Mouse (Mus musculus) limb, embryonic 11.5 days (tissue): Measurements from ENCODE around the gene Gjd3. TPM values are rescaled to one million over a fixed set of nuclear protein-coding genes. Genes with fewer than 3 reads are reported as not detected.
A peak's percentile ranks its signal among the peaks of the same experiment; 100 is the strongest.

Experiments used
- ATAC-seq: fragments of 200-750 bp; cut with Nextera tagmentation; 2 replicates; pipeline ENCODE4 v1.8.0; 2017; ENCODE audit warnings: low read depth; ENCODE audit not compliant: insufficient number of reproducible peaks, low FRiP score, low TSS enrichment
- DNase-seq: peaks from one replicate; pipeline ENCODE4 v3.0.0-alpha.2; 2015; ENCODE audit warnings: low spot score
- H3K27ac ChIP-seq: fragments of 300-500 bp; sonication (generic); replicated peaks from 2 replicates; pipeline ENCODE4 v1.5.1; 2014; ENCODE audit warnings: low read depth, mild to moderate bottlenecking, low read length
- H3K27me3 ChIP-seq: fragments of 300-500 bp; sonication (generic); 2 replicates; pipeline ENCODE4 v1.6.1; 2014; ENCODE audit warnings: mild to moderate bottlenecking, low read length, mixed read lengths; ENCODE audit not compliant: control insufficient read depth, insufficient read depth
- H3K36me3 ChIP-seq: fragments of 300-500 bp; sonication (generic); 2 replicates; pipeline ENCODE4 v1.6.1; 2014; ENCODE audit warnings: mild to moderate bottlenecking, low read length, moderate library complexity, mixed read lengths; ENCODE audit not compliant: control insufficient read depth, insufficient read depth
- H3K4me1 ChIP-seq: fragments of 300-500 bp; sonication (generic); 2 replicates; pipeline ENCODE4 v1.6.1; 2014; ENCODE audit warnings: low read length, mixed read lengths; ENCODE audit not compliant: control insufficient read depth, insufficient read depth
- H3K4me2 ChIP-seq: fragments of 300-500 bp; sonication (generic); 2 replicates; pipeline ENCODE4 v1.6.1; 2014; ENCODE audit warnings: low read depth, mild to moderate bottlenecking, moderate library complexity; ENCODE audit not compliant: severe bottlenecking
- H3K4me3 ChIP-seq: fragments of 300-500 bp; sonication (generic); 2 replicates; pipeline ENCODE4 v1.5.1; 2014; ENCODE audit warnings: low read depth, low read length
- H3K9ac ChIP-seq: fragments of 300-500 bp; sonication (generic); 2 replicates; pipeline ENCODE4 v1.6.1; 2014; ENCODE audit warnings: mild to moderate bottlenecking, low read length
- H3K9me3 ChIP-seq: fragments of 300-500 bp; sonication (generic); 2 replicates; pipeline ENCODE4 v1.6.1; 2016; ENCODE audit warnings: low read length; ENCODE audit not compliant: control insufficient read depth
- WGBS: fragments of 180-500 bp; shearing (Covaris S2); extraction: QIAGEN DNeasy Blood & Tissue Kit; methylation state at CpG from one replicate; pipeline ENCODE4 v1.1.7; 2014; 5-methylcytosine and 5-hydroxymethylcytosine counted together
- polyA plus RNA-seq: library from polyadenylated mRNA; unstranded; fragments of >200 nt; fragmentation: Nextera tagmentation; extraction: Ambion mirVana; gene quantifications from 2 replicates; pipeline ENCODE4 v1.2.1, GENCODE M21; 2014

Gjd3 gene
- polyA plus RNA-seq, 1 experiment from 2014 or later = not detected

DNA sequence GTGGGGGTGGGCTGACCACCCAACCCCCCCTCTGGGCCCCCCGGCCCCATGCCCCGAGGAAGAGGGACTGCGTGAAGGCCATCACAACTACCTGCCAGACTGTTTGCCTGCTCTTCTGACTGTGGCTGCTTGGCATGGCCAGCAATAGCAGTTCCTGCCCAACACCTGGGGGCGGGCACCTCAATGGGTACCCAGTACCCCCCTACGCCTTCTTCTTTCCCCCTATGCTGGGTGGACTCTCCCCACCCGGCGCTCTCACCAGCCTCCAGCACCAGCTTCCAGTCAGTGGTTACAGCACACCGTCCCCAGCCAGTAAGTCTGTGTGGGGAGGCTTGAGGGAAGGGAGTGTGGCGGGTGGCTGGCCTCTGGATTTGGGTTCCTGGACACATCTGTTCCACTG lies 32.3 kb downstream of the Gjd3 start:
- peaks cover 13% of the 10 kb centered on the region for H3K36me3 ChIP-seq
- H3K4me2 ChIP-seq = no peak overlapping the region
- 85% methylated on average over 9 of the region's 9 CpGs for WGBS
- DNase-seq (no peak), ATAC-seq (no peak)
- H3K4me1 ChIP-seq = peaks cover 42% of the 10 kb centered on the region
- H3K9me3 ChIP-seq = no peaks in the 10 kb centered on the region
- H3K4me3 ChIP-seq = no peak overlapping the region
- H3K9ac ChIP-seq = no peak overlapping the region
- H3K27me3 ChIP-seq = no peaks in the 10 kb centered on the region
- no peak overlapping the region for H3K27ac ChIP-seq

GRCm38 (mm10) chr11:98949958-98950460 lies 32.8 kb downstream of the Gjd3 start:
- Histone ChIP-seq H3K4me3 (no peak overlapping the region), H3K27me3 (no peaks in the 10 kb centered on the region), H3K4me1 (peaks cover 42% of the 10 kb centered on the region), H3K9me3 (no peaks in the 10 kb centered on the region), H3K27ac (no peak overlapping the region), H3K4me2 (no peak overlapping the region), H3K9ac (no peak overlapping the region), H3K36me3 (peaks cover 13% of the 10 kb centered on the region)
- ATAC-seq (no peak), DNase-seq (no peak)
- WGBS = 87% methylated on average over 7 of the region's 7 CpGs

DNA sequence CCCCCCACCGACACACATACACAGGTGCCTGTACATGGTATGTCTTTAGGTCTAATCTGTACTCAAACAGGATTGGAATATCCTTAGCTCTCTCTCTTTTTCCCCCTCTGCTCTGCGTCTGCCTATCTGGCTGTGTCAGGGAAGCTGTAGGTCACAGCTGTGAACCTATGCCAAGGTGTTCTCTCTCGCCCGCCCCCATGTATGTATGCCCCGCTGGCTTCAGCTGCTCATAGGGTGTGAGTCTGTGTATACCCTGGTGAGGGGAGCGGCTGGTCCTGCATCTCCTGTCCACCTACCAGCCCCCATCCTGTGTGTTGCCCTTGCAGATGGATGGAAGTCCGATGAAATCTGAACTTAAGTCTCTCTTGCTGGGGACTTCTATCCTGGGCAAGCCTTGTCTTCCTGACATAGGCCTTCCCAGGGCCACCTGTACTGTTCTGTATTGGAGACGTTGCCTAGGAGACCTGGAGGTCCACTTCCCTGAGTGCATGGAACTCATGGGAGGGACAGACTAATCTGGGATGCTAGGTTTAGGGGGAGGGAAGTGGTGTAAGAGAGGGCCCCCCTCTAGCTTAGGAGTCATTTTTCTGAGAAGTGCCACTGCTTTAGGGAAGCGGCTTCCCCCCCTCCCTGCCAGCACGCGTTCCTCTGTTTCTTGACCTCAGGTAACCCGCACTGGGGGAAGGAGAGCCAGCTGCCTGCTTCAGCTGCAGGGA lies 33.4 kb downstream of the Gjd3 start:
- no peaks in the 10 kb centered on the region for H3K9me3 ChIP-seq
- peaks cover 42% of the 10 kb centered on the region for H3K4me1 ChIP-seq
- no peak for DNase-seq
- no peak overlapping the region for H3K9ac ChIP-seq
- H3K4me3 ChIP-seq = no peak overlapping the region
- no peak for ATAC-seq
- H3K27ac ChIP-seq = no peak overlapping the region
- peaks cover 13% of the 10 kb centered on the region for H3K36me3 ChIP-seq
- no peak overlapping the region for H3K4me2 ChIP-seq
- 77% methylated on average over 12 of the region's 12 CpGs for WGBS
- H3K27me3 ChIP-seq = no peaks in the 10 kb centered on the region

- ATAC-seq (no peak), DNase-seq (no peak)
- Histone ChIP-seq H3K9me3 (no peaks in the 10 kb centered on the region), H3K4me1 (peaks cover 43% of the 10 kb centered on the region), H3K27ac (no peak overlapping the region), H3K4me3 (no peak overlapping the region), H3K9ac (no peak overlapping the region), H3K36me3 (peaks cover 13% of the 10 kb centered on the region), H3K27me3 (no peaks in the 10 kb centered on the region), H3K4me2 (no peak overlapping the region)
- WGBS = 86% methylated on average over 18 of the region's 18 CpGs
Measured at GRCm38 (mm10) chr11:98947969-98948569, 34.7 kb downstream of the Gjd3 start.

GRCm38 (mm10) chr11:98945605-98945977 lies 37.2 kb downstream of the Gjd3 start:
- H3K27ac ChIP-seq = no peak overlapping the region
- peaks cover 7% of the 10 kb centered on the region for H3K36me3 ChIP-seq
- whole genome bisulfite sequencing = 59% methylated on average over 3 of the region's 3 CpGs
- DNase-seq = no peak
- H3K27me3 ChIP-seq = no peaks in the 10 kb centered on the region
- H3K4me3 ChIP-seq = no peak overlapping the region
- peaks cover 56% of the 10 kb centered on the region for H3K4me1 ChIP-seq
- no peak overlapping the region for H3K9ac ChIP-seq
- no peak overlapping the region for H3K4me2 ChIP-seq
- H3K9me3 ChIP-seq = no peaks in the 10 kb centered on the region
- no peak for ATAC-seq

DNA sequence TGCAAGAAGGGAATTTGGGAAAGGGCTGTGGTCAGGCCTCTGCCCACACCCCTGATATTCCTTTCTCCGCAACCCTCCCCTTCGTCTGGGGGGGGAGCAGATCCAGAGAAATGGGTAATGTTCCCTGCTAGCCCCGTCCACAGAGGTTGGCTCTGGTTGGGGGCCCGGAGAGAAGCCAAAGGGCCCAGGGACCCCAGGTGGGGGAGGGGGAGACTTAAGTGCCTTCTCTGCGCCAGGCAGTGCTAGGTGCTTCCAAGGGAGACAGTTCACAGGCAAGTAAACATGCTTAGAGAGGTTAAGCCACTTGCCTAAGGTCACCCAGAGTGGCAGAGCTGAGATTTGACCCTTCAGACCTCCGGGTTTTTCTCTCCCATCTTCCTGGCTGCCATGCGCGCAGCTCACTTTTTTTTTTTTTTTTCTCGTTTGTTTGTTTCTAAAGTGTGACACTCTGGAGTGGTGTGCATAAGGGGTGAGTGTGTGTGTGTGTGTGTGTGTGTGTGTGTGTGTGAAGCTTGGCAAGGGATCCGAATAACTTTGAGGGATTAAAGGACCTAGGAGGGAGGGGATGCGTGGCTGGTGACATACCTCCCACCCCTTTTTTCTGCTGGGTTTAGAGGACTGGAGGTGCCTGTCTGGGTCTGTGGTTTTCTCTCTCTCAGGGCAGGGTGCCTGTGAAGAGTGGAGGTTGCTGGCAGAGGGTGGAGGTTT lies 37.8 kb downstream of the Gjd3 start:
- H3K27ac ChIP-seq = no peak overlapping the region
- 35% methylated on average over 11 of the region's 11 CpGs for WGBS
- peaks cover 58% of the 10 kb centered on the region for H3K4me1 ChIP-seq
- H3K27me3 ChIP-seq = no peaks in the 10 kb centered on the region
- DNase-seq (no peak), ATAC-seq (no peak)
- no peak overlapping the region for H3K9ac ChIP-seq
- H3K4me2 ChIP-seq = no peak overlapping the region
- H3K9me3 ChIP-seq = no peaks in the 10 kb centered on the region
- H3K36me3 ChIP-seq = 0 out of 2 replicates have a peak, but pooled peaks cover 2% of the 10 kb centered on the region
- H3K4me3 ChIP-seq = no peak overlapping the region

- peak; percentile 41 for DNase-seq
- ATAC-seq = no peak
Measured at GRCm38 (mm10) chr11:98943741-98944461, 38.9 kb downstream of the Gjd3 start.

More at GRCm38 (mm10) chr11:98943741-98944461, 38.9 kb downstream of the Gjd3 start:
- H3K36me3 ChIP-seq = 0 out of 2 replicates have a peak, but pooled peaks cover 2% of the 10 kb centered on the region
- H3K4me1 ChIP-seq = peaks cover 70% of the 10 kb centered on the region
- no peak overlapping the region for H3K9ac ChIP-seq
- no peaks in the 10 kb centered on the region for H3K27me3 ChIP-seq
- 41% methylated on average over 14 of the region's 14 CpGs for WGBS
- peak overlapping the region; percentile 28 for H3K4me2 ChIP-seq
- H3K4me3 ChIP-seq = no peak overlapping the region; the same call in 1 of the 2 replicates
- no peaks in the 10 kb centered on the region for H3K9me3 ChIP-seq
- peak overlapping the region; percentile 72 for H3K27ac ChIP-seq
